Mouse (Mus musculus) right cerebral cortex, postnatal 36 days (tissue): Measurements from ENCODE around the gene Ddx60.

Experiments used
- DNase-seq, 2 experiments: peaks; one replicate each; pipeline ENCODE4 v3.0.0; 2022; ENCODE audit warnings: low spot score in 2 of 2, mixed read lengths in 1 of 2

The Ddx60 gene

DNA sequence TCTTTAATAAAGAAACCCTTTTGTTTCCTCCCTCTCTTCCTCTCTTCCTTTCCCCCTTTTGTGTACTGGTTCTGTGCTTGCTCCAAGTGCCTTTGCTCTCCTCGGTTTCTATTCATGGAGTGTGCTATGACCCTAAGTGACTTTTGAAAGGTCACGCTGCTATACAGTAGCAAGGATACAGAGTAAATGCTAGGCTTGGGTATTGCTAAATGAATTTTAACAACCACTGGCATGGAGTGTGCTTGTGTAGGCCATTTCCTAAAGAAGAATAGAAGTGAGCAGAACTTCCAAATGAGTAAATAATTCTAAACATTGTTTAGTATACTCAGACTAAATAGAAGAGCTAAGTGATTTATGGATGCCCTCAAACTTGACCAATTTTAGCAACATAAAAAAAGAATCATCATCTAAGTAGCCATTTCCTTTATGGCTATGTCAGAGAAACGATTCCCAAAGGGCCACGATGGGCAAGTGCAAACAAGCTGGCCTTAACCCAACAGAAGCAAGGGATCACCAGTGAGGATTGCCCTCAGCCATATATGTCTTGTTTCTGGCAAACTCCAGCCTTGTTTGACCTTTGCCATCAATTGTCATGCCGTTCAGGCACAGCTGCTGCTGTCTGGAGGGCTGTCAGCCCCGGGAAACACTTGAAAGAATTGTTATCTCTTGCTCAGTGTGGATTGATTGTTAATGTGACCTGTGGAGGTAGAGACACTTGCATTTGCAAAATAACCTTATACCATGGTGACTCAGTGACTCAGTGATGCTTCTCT, 58.0 kb downstream of the Ddx60 start:
- no peak for DNase-seq

DNA sequence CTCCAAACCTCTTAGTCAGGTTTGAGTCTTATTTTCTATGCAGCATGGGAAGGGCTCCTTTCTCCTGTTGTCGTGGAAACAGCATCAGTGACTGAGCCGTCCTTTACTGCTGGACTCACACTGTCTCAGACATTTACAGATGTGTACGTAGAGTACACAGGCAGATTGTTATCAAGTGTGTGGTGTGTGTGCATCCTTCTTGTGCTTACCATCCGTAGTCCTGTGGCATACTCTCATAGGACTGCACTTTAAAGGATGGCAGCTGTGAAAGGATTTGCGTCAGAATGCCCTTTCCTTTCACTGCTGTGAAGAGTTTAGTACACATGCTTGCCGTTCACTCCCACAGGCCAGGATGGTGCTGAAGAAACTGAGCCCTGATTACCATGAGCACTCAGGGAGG, 61.6 kb downstream of the Ddx60 start:
- no peak for DNase-seq

DNA sequence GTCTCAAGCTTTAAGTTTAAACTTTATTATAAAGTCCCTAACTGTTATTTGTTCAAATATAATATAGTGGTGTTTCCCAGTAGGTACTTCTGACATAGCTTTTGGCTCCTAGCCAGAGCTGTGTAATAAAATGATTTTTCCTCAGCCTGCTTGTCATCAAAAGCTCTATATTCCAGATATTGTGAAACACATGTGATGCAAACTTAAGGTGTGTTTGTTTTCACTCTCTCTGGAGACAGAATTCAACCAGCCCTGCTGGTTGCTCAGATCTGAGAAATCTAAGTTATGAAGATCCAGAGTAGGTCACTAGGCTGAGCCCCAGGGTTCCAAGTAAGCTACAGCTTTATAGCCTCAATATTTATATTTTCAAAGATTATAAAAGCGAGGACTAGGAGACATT, 64.9 kb downstream of the Ddx60 start:
- no peak for DNase-seq

DNA sequence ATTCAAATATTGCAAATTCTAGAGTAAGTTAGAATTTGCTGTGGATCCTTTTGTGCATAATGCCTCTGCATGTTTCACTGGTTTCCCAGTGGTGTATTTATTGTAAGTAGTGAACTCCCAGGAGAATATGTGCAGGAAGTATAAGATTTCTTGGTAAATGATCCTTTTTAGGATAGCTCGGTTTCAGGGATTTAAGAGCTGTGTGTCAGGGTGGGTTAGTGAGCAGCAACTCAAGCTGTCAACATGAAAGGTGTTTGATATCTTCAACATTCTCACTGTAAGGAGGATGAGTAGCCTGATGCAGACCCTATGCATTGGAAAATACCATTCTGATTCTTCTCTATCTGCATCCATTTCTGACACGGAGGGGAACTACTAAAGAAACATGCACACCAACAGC, 69.2 kb downstream of the Ddx60 start:
- DNase-seq = no peak

DNA sequence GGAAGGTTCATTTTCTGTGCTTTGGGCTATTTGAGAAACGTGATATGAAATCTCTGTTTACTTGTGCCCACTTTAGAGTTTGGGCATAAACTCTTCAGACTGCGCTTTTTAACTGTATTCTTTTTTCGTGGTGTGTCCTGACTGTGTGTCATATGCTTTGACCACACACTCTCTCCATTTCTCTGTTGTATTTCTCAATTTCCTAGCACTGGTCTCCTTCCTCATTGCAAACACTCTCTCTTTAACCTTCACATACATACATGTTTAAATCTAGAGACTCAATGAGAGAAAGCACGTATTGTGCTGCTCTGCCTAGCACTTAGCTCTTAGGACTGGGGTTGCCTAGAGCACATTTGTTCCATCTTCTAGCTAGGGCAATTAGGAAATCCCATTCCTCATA, 86.3 kb downstream of the Ddx60 start:
- DNase-seq = no peak

DNA sequence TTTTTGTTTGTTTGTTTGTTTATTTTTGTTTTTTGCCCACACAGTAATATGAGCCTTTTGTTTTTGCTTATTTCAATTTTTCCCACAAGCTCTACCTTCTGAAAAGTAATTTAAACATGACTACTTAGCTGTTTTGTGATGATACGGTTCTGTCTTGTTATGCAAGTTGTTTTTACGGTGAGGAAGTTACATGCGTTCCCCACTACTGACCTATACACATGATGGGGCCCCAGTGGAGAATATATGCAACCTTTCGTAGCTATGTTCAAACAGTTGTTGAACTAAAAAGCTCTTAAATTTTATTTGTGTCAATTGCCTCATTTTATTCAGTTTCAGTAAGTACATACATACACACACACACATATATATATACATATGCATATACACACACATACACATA, 86.7 kb downstream of the Ddx60 start:
- no peak for DNase-seq

DNA sequence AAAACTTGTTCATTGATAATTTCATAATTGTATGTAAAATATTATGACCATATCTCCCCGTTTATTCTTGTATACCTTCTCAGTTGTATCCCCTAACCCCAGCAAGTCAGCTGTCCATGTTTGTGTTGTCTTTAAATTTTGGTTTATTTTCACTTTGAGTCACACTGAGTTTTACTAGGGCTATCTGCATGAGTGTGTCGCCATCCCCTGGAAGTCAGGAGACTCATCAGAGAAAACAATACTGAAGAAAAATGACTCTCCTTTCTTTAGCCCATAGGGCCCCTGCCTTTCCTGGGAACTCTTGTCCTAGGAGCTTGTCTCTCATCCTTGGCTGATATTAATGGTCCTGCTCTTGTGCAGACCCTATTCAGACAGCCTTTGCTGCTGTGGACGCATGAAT, 106.5 kb downstream of the Ddx60 start:
- no peak for DNase-seq

DNA sequence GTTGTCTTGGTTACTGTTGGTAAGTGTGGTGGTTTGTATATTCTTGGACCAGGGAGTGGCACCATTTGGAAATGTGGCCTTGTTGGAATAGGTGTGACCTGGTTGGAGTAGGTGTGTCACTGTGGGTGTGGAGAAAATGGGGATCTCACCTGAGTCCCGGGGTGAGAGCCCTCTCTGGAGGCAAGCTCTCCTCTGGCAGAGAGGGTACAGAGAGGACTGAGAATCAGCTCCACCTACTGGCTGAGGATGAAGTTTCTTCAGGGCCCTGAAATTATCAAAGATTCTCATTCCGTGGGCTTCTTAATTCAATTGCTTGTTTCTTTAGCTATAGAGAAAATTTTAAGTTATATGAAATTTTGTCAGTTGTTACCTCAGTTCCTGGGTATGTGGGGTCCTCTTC, 118.9 kb downstream of the Ddx60 start:
- no peak for DNase-seq

DNA sequence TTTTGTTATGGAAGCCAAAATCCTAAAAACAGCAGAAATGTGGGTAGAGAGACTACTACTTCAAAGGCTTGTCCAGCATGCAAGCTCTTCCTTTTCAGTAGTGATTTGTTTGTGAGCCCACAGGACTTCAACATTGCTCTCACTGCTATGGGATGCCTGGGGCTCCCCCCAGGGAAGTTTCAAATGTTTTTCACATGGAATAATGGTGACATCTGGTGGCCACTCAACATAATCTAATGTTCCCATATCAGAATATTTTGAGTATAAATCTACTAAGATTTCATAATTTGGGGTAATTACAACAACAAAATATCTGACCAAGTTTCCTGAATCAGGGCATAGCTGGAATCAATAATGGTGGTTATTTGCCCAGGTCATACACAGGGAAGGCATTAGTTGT, 132.5 kb downstream of the Ddx60 start:
- DNase-seq = no peak

DNA sequence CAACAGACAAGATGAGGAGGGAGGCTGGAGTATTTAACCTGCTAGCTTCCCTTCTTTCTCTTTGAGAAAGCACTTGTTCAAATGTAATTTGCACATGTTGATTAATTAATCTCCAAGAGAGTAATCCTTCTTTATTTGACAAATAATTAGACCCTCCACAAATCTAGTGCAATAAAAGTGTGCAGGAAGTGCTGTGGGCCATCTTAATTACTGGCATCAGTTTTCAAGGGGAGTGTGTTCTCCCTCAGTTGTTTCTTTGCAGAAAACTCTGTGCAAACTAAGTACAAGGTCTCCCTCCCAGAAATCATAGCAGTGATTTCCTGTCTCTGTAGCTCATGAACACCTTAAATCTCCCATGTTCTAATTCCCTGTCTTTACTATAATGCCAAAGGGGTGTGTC, 140.4 kb downstream of the Ddx60 start:
- DNase-seq = no peak

DNA sequence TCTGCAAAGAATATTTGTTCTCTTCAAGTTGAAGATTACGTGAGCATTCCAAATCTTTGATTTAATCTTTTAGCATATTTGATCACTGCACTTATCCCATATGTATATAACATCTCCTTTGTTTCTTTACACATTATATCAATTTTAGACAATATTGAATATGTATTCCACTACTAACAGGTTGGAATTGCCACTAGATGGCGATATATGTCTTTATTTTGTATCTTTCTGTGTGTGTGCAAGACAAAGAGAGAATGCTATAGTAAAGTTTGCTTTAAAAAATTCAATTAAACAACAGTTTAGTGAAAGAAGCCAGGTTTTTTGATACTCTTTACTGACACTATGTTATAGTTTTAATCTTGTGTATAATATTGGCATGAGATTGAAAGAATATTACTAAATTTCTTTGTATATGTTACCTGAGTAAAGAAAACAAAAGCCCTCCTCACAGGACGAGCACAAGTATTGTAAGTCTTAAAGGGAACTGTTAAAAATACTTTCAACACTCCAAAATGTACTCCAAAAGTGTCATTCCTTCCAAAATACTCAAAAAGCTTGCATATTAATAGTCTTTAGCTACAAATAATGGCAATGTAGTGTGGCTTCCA, 152.4 kb downstream of the Ddx60 start:
- no peak for DNase-seq

DNA sequence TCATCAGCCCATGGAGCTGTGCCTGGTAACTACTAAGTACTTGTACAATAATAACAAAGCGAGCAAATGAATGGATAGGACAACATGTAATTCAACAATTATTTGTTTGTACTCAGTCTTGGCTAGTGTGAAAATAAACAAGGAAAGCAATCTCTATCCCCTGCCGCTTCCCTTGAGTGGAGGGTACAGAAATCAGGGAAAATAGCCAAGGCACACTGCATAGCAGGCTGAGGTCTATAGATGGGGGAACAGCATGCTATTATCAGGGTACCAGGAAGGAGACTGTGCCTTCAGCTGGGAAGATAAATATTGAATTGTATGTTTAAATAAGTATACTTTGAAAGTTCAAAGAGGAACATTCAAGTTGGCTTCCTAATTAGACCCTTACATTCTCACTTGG, 153.9 kb downstream of the Ddx60 start:
- DNase-seq = no peak
